Mouse (Mus musculus): Measurements from ENCODE around the gene Ssh1.

DNA sequence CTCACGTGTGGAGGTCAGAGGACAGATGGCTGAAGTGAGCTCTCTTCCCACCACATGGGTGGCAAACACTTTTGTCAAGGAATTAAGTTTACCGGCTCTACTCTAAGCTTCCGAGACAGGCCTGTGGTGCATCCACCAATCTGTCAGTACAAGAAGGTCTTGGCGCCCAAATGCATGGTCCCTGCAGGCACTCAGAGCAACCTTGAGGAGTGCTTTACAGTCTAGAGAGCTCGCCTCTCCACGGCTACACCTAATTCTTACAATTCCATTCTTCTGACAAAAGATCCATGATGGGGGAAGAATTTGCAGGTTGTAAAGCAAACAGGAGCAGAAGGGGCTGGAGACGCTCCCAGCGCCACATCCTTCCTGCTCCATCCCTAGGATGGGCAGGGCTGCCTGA is 17.1 kb downstream of the Ssh1 start:
- no peak for TF ChIP-seq FOSL1 (IDR thresholded peaks at IDR 0.05; ENCODE audit: insufficient read depth, low read length, poor library complexity, severe bottlenecking)
- TF ChIP-seq CTCF (IDR thresholded peaks at IDR 0.05; ENCODE audit: control insufficient read depth, insufficient read depth, insufficient read length) = no peak

Data from C2C12 (cell line).